Mouse (Mus musculus): ENCODE measurements around the gene Nfib. TPM values are rescaled to one million over a fixed set of nuclear protein-coding genes. Genes with fewer than 3 reads are reported as not detected.

Nfib gene
- total RNA-seq, 1 experiment from 2014 or later = 0.10 TPM

DNA sequence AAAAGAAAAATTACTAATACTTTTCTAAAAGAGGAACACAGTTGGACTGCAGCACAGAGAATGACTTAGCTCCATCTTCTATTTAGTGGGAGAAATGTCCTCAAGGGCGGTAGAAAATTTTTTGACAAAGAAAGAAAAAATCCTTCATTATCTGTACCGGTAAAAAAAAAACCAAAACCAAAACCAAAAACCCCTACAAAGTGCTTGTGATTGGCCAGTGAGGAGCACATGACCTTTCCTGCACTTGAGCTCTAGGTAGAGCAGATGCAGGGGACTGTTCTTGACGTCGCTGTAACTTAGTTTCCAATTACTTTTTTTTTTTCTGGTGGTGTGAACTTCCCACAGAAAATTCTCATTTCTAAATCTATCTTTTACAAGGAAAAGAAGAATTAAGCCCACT, 384.5 kb downstream of the Nfib start:
- ATAC-seq (replicated peaks in 1 of 2; ENCODE audit: insufficient read depth in 1 of 2, low FRiP score in 2 of 2, low TSS enrichment in 1 of 2, low read depth in 1 of 2, poor library complexity in 2 of 2, severe bottlenecking in 2 of 2) = peak; percentile 74 to 87

DNA sequence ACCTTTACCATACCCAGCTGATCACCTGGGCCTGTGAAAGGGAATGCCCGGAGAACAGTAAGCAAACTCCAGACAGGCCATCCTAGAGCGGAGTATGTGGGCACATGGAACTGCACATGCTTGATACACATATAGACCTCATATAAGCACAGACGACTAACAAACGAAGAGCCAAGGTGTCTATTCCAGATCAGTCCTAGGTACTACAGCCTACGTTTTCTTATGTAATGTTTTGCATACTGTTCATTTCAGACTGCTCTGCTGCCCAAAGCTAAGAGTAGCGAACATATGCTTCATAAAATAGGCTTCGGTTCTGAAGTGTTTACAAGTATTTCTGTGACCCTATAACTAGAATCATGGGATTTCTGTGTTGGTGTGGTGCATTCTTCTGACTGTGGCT, 386.2 kb downstream of the Nfib start:
- ATAC-seq (replicated peaks in 1 of 2; ENCODE audit: insufficient read depth in 1 of 2, low FRiP score in 2 of 2, low TSS enrichment in 1 of 2, low read depth in 1 of 2, poor library complexity in 2 of 2, severe bottlenecking in 2 of 2) = no peak

DNA sequence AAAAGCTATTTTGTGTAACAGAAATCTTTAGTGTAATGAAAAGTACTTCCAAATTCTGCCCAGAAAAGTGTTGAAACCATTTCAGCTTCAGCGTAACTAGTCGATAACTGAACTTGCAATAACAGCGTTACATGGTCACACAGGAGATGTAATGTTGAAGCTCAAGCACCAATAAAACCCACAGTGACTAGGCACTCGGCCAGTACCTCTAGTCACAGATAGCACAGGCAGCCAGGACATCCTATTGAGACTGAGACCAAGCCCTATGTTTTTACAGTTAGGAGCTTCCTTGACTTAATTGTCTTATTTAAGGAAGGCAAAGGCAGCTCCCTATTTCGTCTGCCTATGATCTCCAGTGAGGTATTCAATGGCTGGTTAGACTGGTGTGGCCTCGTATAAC, 389.4 kb downstream of the Nfib start:
- peak; percentile 70 to 75; a peak in 3 of 4 replicates for ATAC-seq (replicated peaks in 1 of 2; ENCODE audit: insufficient read depth in 1 of 2, low FRiP score in 2 of 2, low TSS enrichment in 1 of 2, low read depth in 1 of 2, poor library complexity in 2 of 2, severe bottlenecking in 2 of 2)

DNA sequence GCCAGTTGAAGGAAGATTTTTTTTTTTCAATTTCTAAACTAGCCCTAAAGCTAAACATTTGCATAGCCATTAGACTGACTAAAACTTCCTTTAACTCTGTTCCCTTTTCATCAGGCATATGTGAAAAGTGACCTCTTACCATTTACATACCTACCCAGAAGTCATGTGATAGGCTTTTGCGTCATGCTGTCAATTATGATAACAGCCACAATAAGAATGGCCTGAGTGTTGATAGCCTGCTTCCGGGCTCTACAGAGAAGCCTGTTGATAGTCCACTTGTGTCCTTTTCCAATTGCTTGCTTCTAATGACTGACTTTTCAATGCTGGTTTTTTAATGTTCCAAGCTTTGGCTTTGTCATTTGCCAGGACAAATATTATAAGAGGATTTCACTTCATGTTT, 389.8 kb downstream of the Nfib start:
- 0 out of 4 replicates have a peak, but pooled peaks of 1 of the 2 experiments have one; percentile 33 for ATAC-seq (replicated peaks in 1 of 2; ENCODE audit: insufficient read depth in 1 of 2, low FRiP score in 2 of 2, low TSS enrichment in 1 of 2, low read depth in 1 of 2, poor library complexity in 2 of 2, severe bottlenecking in 2 of 2)

DNA sequence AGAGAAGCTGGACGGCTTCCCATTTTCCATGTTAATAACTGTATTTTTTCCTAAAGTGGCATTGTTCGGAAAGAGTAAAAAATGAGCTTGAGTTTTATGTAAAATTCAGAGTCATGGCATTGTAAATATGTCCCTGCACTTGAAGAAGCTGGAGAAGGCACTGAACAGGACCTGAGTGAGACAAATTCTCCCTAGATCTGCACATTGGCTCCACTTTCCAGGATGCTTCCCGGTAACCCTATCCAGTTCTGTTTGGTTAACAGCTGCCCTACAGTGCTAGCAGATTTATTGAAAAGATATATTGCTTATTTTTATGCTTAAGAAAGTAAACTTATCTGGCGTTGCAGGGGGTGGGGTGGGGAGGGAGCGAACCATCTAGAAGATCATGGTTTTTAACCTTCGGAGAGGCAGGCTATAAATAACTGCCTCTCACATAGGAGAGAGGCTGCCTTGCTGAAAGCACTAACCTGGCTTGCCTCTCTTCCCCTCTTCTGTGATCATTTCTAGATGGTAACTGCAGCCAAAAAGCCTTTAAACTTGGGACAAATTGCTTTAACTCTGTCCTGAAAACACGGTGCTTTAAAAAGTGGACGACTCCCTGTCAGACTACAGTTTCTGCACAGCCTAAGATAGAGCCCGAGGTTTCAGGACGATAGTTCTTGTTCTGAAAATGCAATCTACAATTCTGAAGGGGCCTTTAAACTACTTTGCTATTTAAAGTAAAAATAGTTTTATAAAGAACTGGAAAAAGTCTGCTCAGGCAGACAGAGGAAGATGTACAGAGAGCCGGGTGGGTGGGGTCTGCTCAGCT, 394.4 kb downstream of the Nfib start:
- ATAC-seq (replicated peaks in 1 of 2; ENCODE audit: insufficient read depth in 1 of 2, low FRiP score in 2 of 2, low TSS enrichment in 1 of 2, low read depth in 1 of 2, poor library complexity in 2 of 2, severe bottlenecking in 2 of 2) = no peak

DNA sequence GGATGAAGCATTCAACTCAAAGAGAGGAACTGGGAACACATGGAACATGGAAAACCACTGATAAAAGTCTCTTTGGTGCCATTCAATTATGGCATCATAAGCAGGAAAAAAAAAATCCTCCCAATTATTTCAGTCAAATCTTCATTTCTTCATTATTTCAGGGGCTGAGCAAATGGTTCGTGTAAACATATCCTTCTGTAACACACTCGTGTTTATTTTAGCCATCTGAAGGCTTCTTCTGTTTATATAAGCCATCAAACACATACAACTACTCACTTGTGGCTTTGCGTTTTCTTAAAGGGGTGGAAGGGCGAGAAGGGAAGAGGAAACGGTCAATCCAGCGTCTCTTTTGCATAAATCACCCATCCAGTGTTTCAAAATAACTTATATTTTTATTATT, 399.5 kb downstream of the Nfib start:
- ATAC-seq (replicated peaks in 1 of 2; ENCODE audit: insufficient read depth in 1 of 2, low FRiP score in 2 of 2, low TSS enrichment in 1 of 2, low read depth in 1 of 2, poor library complexity in 2 of 2, severe bottlenecking in 2 of 2) = no peak

DNA sequence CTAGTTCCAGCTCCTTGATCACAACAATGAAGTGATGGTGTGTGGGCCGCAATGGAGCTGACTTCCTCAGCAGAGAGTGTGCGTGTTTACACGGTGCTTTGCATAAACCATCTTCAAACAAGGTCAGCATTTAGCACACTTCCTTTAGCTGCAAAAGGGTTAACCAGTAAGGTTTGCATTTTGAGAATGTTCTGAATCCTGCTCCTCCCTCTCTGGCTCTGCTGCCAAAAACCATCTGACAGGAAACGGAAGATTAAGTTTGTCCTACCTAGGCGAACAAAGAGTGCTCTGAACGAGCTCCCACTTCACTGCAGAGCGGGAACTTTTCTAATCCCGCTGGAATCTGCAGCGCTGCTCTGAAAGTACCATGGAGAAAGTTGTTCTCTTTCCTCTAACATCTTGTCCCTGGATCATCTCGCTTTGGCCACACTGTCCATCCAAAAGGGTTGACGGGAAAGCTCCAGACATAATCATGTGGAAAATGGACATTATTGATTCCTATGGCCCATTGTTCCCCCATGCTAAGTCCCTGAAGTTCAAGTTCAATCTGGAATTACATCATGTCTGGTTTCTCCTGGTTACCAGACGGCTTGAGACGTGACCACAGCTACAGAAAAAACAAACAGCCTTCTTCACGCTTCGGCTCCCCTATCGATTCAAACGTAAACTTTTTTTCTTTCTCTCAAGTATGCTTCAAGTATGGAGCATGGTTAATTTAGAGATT, 401.2 kb downstream of the Nfib start:
- peak; percentile 53 to 58 for ATAC-seq (replicated peaks in 1 of 2; ENCODE audit: insufficient read depth in 1 of 2, low FRiP score in 2 of 2, low TSS enrichment in 1 of 2, low read depth in 1 of 2, poor library complexity in 2 of 2, severe bottlenecking in 2 of 2)

DNA sequence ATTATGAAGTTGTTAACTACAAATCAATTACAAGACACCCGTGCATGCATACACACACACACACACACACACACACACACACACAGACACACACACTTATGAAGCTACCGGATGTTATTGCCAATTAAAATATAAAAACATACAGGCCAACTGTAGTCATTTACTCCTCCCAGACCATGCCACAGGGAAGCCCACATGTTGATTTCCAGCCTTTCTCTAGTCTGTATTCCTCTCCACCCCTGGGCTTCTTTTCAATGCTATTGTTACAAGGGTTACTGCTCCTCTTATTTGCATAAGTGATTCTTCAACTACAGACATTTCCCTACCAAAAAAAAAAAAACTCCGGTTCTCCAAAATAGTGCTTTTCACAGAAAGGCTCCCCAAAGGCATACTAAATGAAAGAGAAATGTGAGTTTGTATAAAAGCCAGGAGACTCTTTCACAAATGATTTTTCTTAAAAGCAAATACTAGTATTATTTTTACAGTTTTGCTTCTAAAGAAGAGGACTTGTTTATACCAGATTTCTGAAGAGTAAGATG, 402.1 kb downstream of the Nfib start:
- ATAC-seq (replicated peaks in 1 of 2; ENCODE audit: insufficient read depth in 1 of 2, low FRiP score in 2 of 2, low TSS enrichment in 1 of 2, low read depth in 1 of 2, poor library complexity in 2 of 2, severe bottlenecking in 2 of 2) = no peak

DNA sequence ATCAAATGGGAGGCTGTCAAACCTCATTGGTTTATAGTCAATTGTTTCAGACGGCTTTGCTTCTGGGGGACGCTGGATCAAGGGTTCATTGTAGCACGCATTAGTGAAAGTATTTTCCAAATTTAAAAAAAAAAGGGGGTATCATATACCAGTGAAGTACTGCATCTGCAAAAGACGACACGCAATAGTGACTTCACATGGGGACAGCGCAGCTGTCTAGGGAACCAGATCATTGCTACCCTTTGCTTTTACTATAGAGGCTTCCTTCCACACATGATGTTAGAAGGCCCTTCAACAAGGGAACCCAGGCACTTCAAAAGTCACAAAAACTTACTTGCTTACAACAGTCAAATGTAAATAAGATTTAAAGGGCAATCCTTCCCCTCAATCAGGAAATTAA, 402.6 kb downstream of the Nfib start:
- ATAC-seq (replicated peaks in 1 of 2; ENCODE audit: insufficient read depth in 1 of 2, low FRiP score in 2 of 2, low TSS enrichment in 1 of 2, low read depth in 1 of 2, poor library complexity in 2 of 2, severe bottlenecking in 2 of 2) = no peak

DNA sequence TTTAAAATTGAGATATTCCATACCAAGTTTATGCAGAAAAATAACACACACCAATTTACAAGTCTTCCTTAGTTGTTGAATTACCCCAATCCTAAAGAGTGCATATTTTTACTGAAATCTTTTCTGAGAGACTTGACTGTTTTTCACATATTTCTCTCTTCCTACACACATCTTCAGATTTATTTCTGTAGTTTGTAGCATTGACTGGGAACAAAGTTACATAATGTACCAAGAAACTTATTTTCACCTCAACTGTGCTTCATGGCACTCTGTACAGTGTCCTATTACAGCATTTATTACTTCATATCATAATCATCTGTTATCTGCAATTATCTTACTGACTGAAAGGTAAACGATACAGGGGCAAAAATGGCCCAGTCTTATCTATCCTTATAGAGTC, 406.9 kb downstream of the Nfib start:
- ATAC-seq (replicated peaks in 1 of 2; ENCODE audit: insufficient read depth in 1 of 2, low FRiP score in 2 of 2, low TSS enrichment in 1 of 2, low read depth in 1 of 2, poor library complexity in 2 of 2, severe bottlenecking in 2 of 2) = no peak

DNA sequence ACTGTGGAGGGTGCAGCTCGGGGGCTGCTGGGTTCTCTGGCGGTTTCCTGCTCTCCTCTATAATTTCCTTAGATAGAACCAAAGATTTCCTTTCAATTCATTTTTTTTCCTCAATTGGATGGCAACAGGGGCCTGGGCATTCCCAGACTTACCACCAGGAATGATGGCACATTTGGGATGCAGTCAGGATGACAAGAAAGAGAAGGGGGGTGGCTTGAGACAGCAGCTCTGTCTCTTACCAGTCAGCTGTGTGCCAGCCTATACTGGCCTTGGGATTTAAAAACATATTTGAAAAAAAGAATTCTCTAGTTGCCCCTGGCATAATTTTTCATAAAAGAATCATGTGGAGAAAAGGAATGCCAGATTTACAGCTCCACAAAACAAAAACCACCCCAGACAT, 408.0 kb downstream of the Nfib start:
- no peak for ATAC-seq (replicated peaks in 1 of 2; ENCODE audit: insufficient read depth in 1 of 2, low FRiP score in 2 of 2, low TSS enrichment in 1 of 2, low read depth in 1 of 2, poor library complexity in 2 of 2, severe bottlenecking in 2 of 2)

DNA sequence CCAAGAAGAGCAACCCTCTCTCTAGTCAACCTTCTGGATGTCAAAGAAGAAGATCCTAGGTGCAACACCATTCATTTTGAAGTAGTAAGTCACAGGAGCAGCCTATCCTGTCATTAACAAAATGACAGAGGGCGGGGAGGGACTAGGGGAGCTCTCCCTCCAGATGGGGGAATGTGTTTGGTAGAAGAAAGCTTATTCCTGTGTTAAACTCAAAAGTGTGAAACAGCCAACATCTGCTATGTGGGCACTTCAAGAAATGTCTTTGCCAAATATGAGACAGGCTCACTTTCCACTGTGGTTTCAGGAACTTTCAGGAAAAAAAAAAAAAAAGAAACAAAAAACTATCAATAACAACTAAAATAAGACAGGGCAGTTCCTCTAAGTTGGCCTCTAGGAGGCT, 411.5 kb downstream of the Nfib start:
- ATAC-seq (replicated peaks in 1 of 2; ENCODE audit: insufficient read depth in 1 of 2, low FRiP score in 2 of 2, low TSS enrichment in 1 of 2, low read depth in 1 of 2, poor library complexity in 2 of 2, severe bottlenecking in 2 of 2) = no peak

DNA sequence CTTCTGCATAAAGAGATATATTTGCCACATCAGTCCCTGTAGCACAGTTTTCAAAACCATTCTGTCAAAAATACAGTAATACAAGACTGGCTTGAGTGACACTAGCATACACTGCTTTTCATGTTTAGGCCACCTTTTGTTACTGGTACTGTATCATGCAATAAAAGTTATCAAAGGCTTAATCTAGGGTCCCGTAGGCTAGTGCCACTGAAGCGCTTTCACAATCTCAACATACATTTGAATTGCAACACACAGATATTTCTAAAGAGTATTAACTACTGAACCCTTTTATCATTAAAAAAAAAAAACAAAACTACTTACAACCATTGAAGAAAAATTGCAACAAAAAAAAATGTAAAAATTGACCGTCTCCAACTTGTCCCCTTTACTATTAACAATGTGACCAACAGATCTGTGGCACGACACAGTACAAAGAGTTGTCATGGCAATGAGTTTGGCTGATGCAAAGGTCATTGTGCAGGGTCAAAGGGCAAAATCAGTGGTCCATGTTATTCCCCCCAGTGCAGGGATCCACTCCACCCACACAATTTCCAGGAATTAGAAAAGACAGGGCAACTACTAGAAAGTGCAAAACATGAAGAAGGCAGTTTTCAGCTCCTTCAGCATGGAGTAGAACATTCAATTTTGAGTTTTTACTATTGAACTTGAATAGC, 414.2 kb downstream of the Nfib start:
- ATAC-seq (replicated peaks in 1 of 2; ENCODE audit: insufficient read depth in 1 of 2, low FRiP score in 2 of 2, low TSS enrichment in 1 of 2, low read depth in 1 of 2, poor library complexity in 2 of 2, severe bottlenecking in 2 of 2) = no peak

DNA sequence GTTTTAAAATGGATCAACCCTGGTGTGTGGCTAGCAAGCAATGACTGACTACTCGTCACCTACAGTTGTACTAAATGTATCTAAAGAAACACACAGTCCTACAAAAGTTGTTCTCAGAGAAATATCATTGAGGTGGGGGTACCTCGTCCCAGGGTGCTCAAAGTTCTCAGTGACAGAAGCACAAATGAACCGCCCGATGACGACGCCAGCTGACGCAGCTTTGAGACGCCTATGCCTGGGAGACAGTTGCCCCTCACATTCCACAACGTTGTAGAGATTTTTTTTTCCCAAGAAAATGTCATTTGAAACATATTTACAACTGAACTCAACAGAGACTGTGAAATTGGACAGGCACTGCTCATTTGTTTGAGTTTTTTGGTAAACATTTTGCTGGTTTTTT, 414.9 kb downstream of the Nfib start:
- no peak for ATAC-seq (replicated peaks in 1 of 2; ENCODE audit: insufficient read depth in 1 of 2, low FRiP score in 2 of 2, low TSS enrichment in 1 of 2, low read depth in 1 of 2, poor library complexity in 2 of 2, severe bottlenecking in 2 of 2)

DNA sequence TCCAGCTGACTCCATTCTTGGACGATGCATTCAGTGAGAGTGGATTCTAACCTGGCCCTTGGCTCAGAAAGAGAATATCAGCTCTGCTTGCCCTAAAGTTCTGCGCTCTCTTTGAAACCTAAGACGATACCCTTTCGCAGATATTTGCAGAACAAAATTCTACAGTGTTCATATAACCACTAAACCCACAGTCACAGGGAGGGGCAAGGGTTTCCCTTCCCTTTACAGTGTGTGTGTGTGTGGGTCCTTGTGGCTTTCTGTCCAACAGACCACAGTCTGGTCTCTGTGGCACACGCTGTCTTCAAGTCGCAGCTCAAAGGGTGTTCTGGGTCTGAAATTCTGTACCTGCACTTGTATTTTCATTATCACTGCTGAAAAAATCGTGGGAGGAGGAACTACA, 416.0 kb downstream of the Nfib start:
- ATAC-seq (replicated peaks in 1 of 2; ENCODE audit: insufficient read depth in 1 of 2, low FRiP score in 2 of 2, low TSS enrichment in 1 of 2, low read depth in 1 of 2, poor library complexity in 2 of 2, severe bottlenecking in 2 of 2) = peak in 1 of 2 experiments; percentile 58; a peak in 2 of 4 replicates

DNA sequence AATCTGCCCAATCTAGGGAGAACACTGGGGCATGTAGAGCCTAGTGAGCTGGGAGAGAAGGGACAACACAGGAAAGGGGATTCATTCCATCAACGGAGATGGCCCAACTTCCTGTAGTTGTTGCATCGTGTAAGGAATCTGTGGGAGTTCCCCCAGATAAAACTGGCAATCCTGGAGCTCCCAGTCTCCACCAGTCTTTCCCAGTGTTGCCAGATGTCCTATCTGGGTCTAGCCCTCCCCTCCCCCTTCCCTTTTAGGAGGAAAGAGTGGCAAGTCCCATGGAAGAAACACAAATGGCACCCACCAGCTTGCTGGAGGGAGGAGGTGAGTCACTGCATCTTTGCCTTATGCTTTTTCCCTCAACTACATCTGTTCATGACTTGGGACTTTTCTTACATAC, 417.4 kb downstream of the Nfib start:
- ATAC-seq (replicated peaks in 1 of 2; ENCODE audit: insufficient read depth in 1 of 2, low FRiP score in 2 of 2, low TSS enrichment in 1 of 2, low read depth in 1 of 2, poor library complexity in 2 of 2, severe bottlenecking in 2 of 2) = no peak

DNA sequence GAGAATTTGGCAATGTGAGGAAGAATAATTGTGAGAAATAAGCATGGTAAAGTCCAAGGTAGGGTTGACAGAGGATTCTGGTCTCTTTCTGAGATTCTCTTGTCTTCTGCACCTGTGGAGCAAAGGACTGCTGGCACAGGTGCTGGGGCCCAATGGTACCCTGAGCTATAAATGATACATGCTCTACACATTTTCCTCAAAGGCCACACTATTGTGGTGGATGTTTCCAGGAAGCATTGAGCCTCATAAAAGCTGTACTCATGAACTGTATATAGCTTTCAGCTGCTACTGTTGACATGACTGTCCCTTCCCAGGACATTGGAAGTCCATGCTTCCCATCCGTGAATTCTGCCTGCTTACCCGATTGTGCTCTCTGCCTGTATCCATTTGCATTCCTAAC, 418.1 kb downstream of the Nfib start:
- ATAC-seq (replicated peaks in 1 of 2; ENCODE audit: insufficient read depth in 1 of 2, low FRiP score in 2 of 2, low TSS enrichment in 1 of 2, low read depth in 1 of 2, poor library complexity in 2 of 2, severe bottlenecking in 2 of 2) = no peak

DNA sequence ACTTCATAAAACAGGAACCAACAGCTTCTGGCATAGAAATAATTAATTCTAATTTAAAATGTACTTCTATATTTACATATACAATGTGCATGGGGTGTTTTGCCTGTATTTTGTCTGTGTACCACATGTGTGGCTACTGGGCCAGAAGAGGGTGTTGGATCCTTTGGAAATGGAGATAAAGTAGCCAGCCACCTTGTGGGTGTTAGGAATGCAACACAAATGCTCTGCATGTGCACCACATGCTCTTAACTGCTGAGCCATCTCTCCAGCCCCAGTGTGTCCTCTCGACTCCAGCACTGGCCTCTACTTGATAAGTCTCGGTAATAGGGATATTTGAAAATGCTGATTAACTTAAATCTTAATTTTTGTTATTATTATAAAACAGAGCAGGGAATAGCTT, 418.6 kb downstream of the Nfib start:
- ATAC-seq (replicated peaks in 1 of 2; ENCODE audit: insufficient read depth in 1 of 2, low FRiP score in 2 of 2, low TSS enrichment in 1 of 2, low read depth in 1 of 2, poor library complexity in 2 of 2, severe bottlenecking in 2 of 2) = no peak
